ENCODE assay signal across 23 mouse cellular contexts in the genomic region with DNA sequence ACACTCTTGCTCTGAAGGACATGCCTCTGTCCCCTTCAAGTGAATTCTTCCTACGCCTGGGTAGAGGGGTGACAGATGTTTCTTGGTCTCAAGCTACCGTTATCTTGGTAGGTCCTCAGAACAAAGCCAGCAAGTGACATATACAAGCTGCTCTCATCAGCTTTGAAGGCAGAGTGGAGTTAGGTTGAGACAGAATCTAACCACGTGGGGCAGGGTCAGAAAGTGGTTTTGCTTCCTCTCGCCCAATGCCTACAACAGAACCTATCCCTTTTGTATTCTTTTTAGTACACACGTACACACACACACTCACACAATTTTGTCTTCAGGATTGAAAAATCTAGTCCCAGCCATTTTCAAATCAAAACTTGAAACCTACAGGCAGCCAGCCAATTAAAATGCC.
DNase-seq lines count a peak whose midpoint lies in the region; ATAC-seq and TF ChIP-seq lines count a peak whose summit lies in the region.
"Had no signal": no experiment of that assay in that cellular context is flagged by ENCODE, and none has a peak within 500 bp of the region (broad histone marks: within the 10 kb centered on the region; RNA-seq: fewer than 3 reads in every experiment).

No protein-coding gene starts in this region.

- H3K4me2 ChIP-seq in heart, embryonic 12.5 days: 0 out of 2 replicates have a peak overlapping the region, but pooled peaks have one; percentile 12
- peak overlapping the region; percentile 13; the same call in 1 of the 2 replicates for H3K4me2 ChIP-seq in heart, postnatal 0 days (ENCODE audit: low read depth, low read length)
- H3K4me2 ChIP-seq: embryonic facial prominence, embryonic 15.5 days; heart, embryonic 15.5 days; hindbrain, embryonic 15.5 days had no signal

- TF ChIP-seq POLR2A in thymus, adult 2 months (IDR thresholded peaks at IDR 0.05; ENCODE audit: control insufficient read depth, extremely low read depth, insufficient read depth, low read length, poor library complexity): no peak

- H3K27me3 ChIP-seq in heart, embryonic 12.5 days (replicated peaks): no peaks in the 10 kb centered on the region
- H3K27me3 ChIP-seq in heart, postnatal 0 days (ENCODE audit: control insufficient read depth, insufficient read depth, low read length): no peaks in the 10 kb centered on the region
- no peaks in the 10 kb centered on the region for H3K27me3 ChIP-seq in thymus, adult 2 months (ENCODE audit: control insufficient read depth, insufficient read depth, low read length)
- H3K27me3 ChIP-seq: embryonic facial prominence, embryonic 15.5 days; heart, embryonic 15.5 days; hindbrain, embryonic 15.5 days had no signal

- DNase-seq in heart, adult 8-10 months (ENCODE audit: low spot score): no peak
- DNase-seq in heart, postnatal 0 days (ENCODE audit: low spot score): no peak
- DNase-seq in heart, postnatal 25 days (ENCODE audit: low spot score): no peak
- peak; percentile 7 for DNase-seq in thymus, postnatal 25 days
- no peak for DNase-seq in thymus, adult 2 months
- DNase-seq: adrenal gland, adult 8-10 months; adrenal gland, postnatal 36 days; cerebellum, adult 2 months; cerebellum, postnatal 14 days; embryo, embryonic 11 days; gastrocnemius, adult 2 months; gastrocnemius, postnatal 25 days; kidney, adult 2 months had no signal

- 33% methylated on average over 5 of the region's 5 CpGs for WGBS in heart, embryonic 12.5 days
- 37% methylated on average over 5 of the region's 5 CpGs for WGBS in heart, postnatal 0 days
- 5% methylated on average over 5 of the region's 5 CpGs for WGBS in thymus, adult 2 months

- no peak for TF ChIP-seq CTCF in heart, postnatal 0 days (IDR thresholded peaks at IDR 0.05; ENCODE audit: low read depth)
- TF ChIP-seq CTCF in thymus, adult 2 months (IDR thresholded peaks at IDR 0.05; ENCODE audit: borderline replicate concordance, control insufficient read depth, extremely low read depth, insufficient read depth, low read length, poor library complexity): no peak

- H3K36me3 ChIP-seq in heart, embryonic 12.5 days: no peaks in the 10 kb centered on the region
- H3K36me3 ChIP-seq in heart, postnatal 0 days (replicated peaks; ENCODE audit: control insufficient read depth, insufficient read depth, low read length): no peaks in the 10 kb centered on the region
- H3K36me3 ChIP-seq in thymus, adult 2 months (ENCODE audit: control insufficient read depth, insufficient read depth, low read length): no peaks in the 10 kb centered on the region
- H3K36me3 ChIP-seq: embryonic facial prominence, embryonic 15.5 days; forebrain, embryonic 10.5 days; G1E; heart, embryonic 15.5 days; hindbrain, embryonic 15.5 days had no signal

- H3K4me1 ChIP-seq in heart, embryonic 12.5 days (replicated peaks): peaks cover 8% of the 10 kb centered on the region
- 0 out of 2 replicates have a peak, but pooled peaks cover 9% of the 10 kb centered on the region for H3K4me1 ChIP-seq in heart, postnatal 0 days (ENCODE audit: control insufficient read depth, insufficient read depth)
- H3K4me1 ChIP-seq in thymus, adult 2 months (replicated peaks; ENCODE audit: control insufficient read depth, insufficient read depth, low read length): peaks cover 31% of the 10 kb centered on the region
- H3K4me1 ChIP-seq: embryonic facial prominence, embryonic 15.5 days; forebrain, embryonic 10.5 days; hindbrain, embryonic 15.5 days had no signal

- intact Hi-C loops in heart, postnatal 25 days (cut with DNase I): no loop called here

- H3K9ac ChIP-seq in heart, embryonic 12.5 days: no peak overlapping the region
- no peak overlapping the region for H3K9ac ChIP-seq in heart, postnatal 0 days (replicated peaks; ENCODE audit: low read depth, low read length)
- H3K9ac ChIP-seq: embryonic facial prominence, embryonic 15.5 days; heart, embryonic 15.5 days; hindbrain, embryonic 15.5 days had no signal

- ATAC-seq in heart, embryonic 12.5 days (ENCODE audit: insufficient number of reproducible peaks, low FRiP score): no peak
- ATAC-seq in heart, postnatal 0 days (ENCODE audit: insufficient read depth, low read depth): no peak
- ATAC-seq in megakaryocyte-erythroid progenitor cell, adult 5-6 weeks (replicated peaks; ENCODE audit: low FRiP score, low TSS enrichment, poor library complexity, severe bottlenecking): no peak
- ATAC-seq: forebrain, embryonic 14.5 days; intestine, embryonic 16.5 days had no signal

- no peak for TF ChIP-seq EP300 in heart, postnatal 0 days (IDR thresholded peaks at IDR 0.05; ENCODE audit: low read depth)

- no peak overlapping the region for H3K27ac ChIP-seq in heart, embryonic 12.5 days (ENCODE audit: poor library complexity, severe bottlenecking)
- H3K27ac ChIP-seq in heart, postnatal 0 days (ENCODE audit: low read depth): no peak overlapping the region
- H3K27ac ChIP-seq in thymus, adult 2 months (ENCODE audit: control insufficient read depth, insufficient read depth, low read length): no peak overlapping the region
- H3K27ac ChIP-seq: embryonic facial prominence, embryonic 15.5 days; forebrain, embryonic 10.5 days; gastrocnemius, adult 2 months; heart, embryonic 15.5 days; hindbrain, embryonic 15.5 days had no signal

- no peaks in the 10 kb centered on the region for H3K9me3 ChIP-seq in heart, embryonic 12.5 days (replicated peaks)
- no peaks in the 10 kb centered on the region for H3K9me3 ChIP-seq in heart, postnatal 0 days (replicated peaks; ENCODE audit: control insufficient read depth, low read length)
- H3K9me3 ChIP-seq: embryonic facial prominence, embryonic 15.5 days; forebrain, embryonic 10.5 days; heart, embryonic 15.5 days; hindbrain, embryonic 15.5 days had no signal

- H3K4me3 ChIP-seq in heart, embryonic 12.5 days: no peak overlapping the region
- no peak overlapping the region for H3K4me3 ChIP-seq in heart, postnatal 0 days (ENCODE audit: low read depth, low read length)
- no peak overlapping the region for H3K4me3 ChIP-seq in thymus, adult 2 months (ENCODE audit: control insufficient read depth, insufficient read depth, low read length)
- H3K4me3 ChIP-seq: embryonic facial prominence, embryonic 15.5 days; erythroblast, embryonic 14.5 days; forebrain, embryonic 10.5 days; gastrocnemius, adult 2 months; heart, embryonic 15.5 days; hindbrain, embryonic 15.5 days had no signal
